Mouse (Mus musculus) hindbrain, embryonic 15.5 days (tissue): ENCODE data around the gene Nmbr. TPM values are rescaled to one million over a fixed set of nuclear protein-coding genes. Genes with fewer than 3 reads are reported as not detected.

Experiments
- ATAC-seq: fragments of 200-750 bp; cut with Nextera tagmentation; 2 replicates; pipeline ENCODE4 v1.8.0; 2017; ENCODE audit warnings: low read depth, moderate number of reproducible peaks, moderate TSS enrichment; ENCODE audit not compliant: low FRiP score
- H3K27ac ChIP-seq: fragments of 300-500 bp; sonication (generic); replicated peaks from 2 replicates; pipeline ENCODE4 v1.5.1; 2015; ENCODE audit warnings: mild to moderate bottlenecking, inconsistent platforms
- H3K27me3 ChIP-seq: fragments of 300-500 bp; sonication (generic); 2 replicates; pipeline ENCODE4 v1.6.1; 2015; ENCODE audit warnings: control low read depth, inconsistent platforms
- H3K36me3 ChIP-seq: fragments of 300-500 bp; sonication (generic); 2 replicates; pipeline ENCODE4 v1.6.1; 2015; ENCODE audit warnings: control low read depth, inconsistent platforms
- H3K4me1 ChIP-seq: fragments of 300-500 bp; sonication (generic); replicated peaks from 2 replicates; pipeline ENCODE4 v1.6.1; 2015; ENCODE audit warnings: control low read depth, inconsistent platforms
- H3K4me2 ChIP-seq: fragments of 300-500 bp; sonication (generic); 2 replicates; pipeline ENCODE4 v1.6.1; 2015; ENCODE audit warnings: moderate library complexity, mild to moderate bottlenecking, inconsistent platforms
- H3K4me3 ChIP-seq: fragments of 300-500 bp; sonication (generic); 2 replicates; pipeline ENCODE4 v1.5.1; 2015; ENCODE audit warnings: mild to moderate bottlenecking, inconsistent platforms
- H3K9ac ChIP-seq: fragments of 300-500 bp; sonication (generic); 2 replicates; pipeline ENCODE4 v1.6.1; 2015; ENCODE audit warnings: inconsistent platforms
- H3K9me3 ChIP-seq: fragments of 300-500 bp; sonication (generic); 2 replicates; pipeline ENCODE4 v1.6.1; 2016; ENCODE audit warnings: control low read depth, inconsistent platforms
- WGBS: fragments of 180-500 bp; shearing (Covaris S2); methylation state at CpG from one replicate; pipeline ENCODE4 v1.1.7; 2015; 5-methylcytosine and 5-hydroxymethylcytosine counted together
- polyA plus RNA-seq: library from polyadenylated mRNA; unstranded; fragments of >200 nt; fragmentation: Nextera tagmentation; extraction: Ambion mirVana; gene quantifications from 2 replicates; pipeline ENCODE4 v1.2.1, GENCODE M21; 2015

The Nmbr gene
- polyA plus RNA-seq, 1 experiment from 2014 or later = 2.9 TPM

GRCm38 (mm10) chr10:14759665-14760558 lies 54.5 kb downstream of the Nmbr start:
- Histone ChIP-seq H3K4me1 (peaks cover 5% of the 10 kb centered on the region), H3K36me3 (no peaks in the 10 kb centered on the region), H3K4me3 (peak overlapping the region; percentile 44), H3K27ac (no peak overlapping the region), H3K4me2 (peak overlapping the region; percentile 96), H3K9me3 (no peaks in the 10 kb centered on the region), H3K9ac (peak overlapping the region; percentile 33), H3K27me3 (no peaks in the 10 kb centered on the region)
- 3% methylated on average over 35 of the region's 35 CpGs for WGBS
- ATAC-seq = peak; percentile 82

- Histone ChIP-seq H3K27me3 (no peaks in the 10 kb centered on the region), H3K4me3 (peak overlapping the region; percentile 44), H3K36me3 (no peaks in the 10 kb centered on the region), H3K27ac (no peak overlapping the region), H3K9me3 (no peaks in the 10 kb centered on the region), H3K4me2 (peak overlapping the region; percentile 96), H3K4me1 (peaks cover 5% of the 10 kb centered on the region), H3K9ac (peak overlapping the region; percentile 33)
- peak; percentile 23; the same call in 1 of the 2 replicates for ATAC-seq
- WGBS = 22% methylated on average over 8 of the region's 8 CpGs
Observed at GRCm38 (mm10) chr10:14760618-14761017, 55.2 kb downstream of the Nmbr start.

- Histone ChIP-seq H3K9me3 (no peaks in the 10 kb centered on the region), H3K9ac (no peak overlapping the region), H3K27ac (no peak overlapping the region), H3K4me2 (no peak overlapping the region), H3K36me3 (no peaks in the 10 kb centered on the region), H3K4me3 (no peak overlapping the region), H3K27me3 (no peaks in the 10 kb centered on the region), H3K4me1 (no peaks in the 10 kb centered on the region)
- 89% methylated on average over 10 of the region's 10 CpGs for WGBS
- ATAC-seq = no peak
Observed at GRCm38 (mm10) chr10:14770227-14770910, 65.0 kb downstream of the Nmbr start.

GRCm38 (mm10) chr10:14774499-14774898 lies 69.1 kb downstream of the Nmbr start:
- no peak overlapping the region for H3K27ac ChIP-seq
- no peaks in the 10 kb centered on the region for H3K36me3 ChIP-seq
- H3K4me2 ChIP-seq = no peak overlapping the region
- H3K9me3 ChIP-seq = no peaks in the 10 kb centered on the region
- no peaks in the 10 kb centered on the region for H3K4me1 ChIP-seq
- WGBS = 66% methylated on average over 2 of the region's 2 CpGs
- H3K27me3 ChIP-seq = no peaks in the 10 kb centered on the region
- H3K9ac ChIP-seq = no peak overlapping the region
- H3K4me3 ChIP-seq = no peak overlapping the region
- no peak for ATAC-seq

- 52% methylated on average over 2 of the region's 2 CpGs for WGBS
- H3K36me3 ChIP-seq = no peaks in the 10 kb centered on the region
- no peaks in the 10 kb centered on the region for H3K27me3 ChIP-seq
- ATAC-seq = peak; percentile 48; the same call in 1 of the 2 replicates
- H3K4me2 ChIP-seq = no peak overlapping the region
- H3K4me3 ChIP-seq = no peak overlapping the region
- H3K9me3 ChIP-seq = no peaks in the 10 kb centered on the region
- 0 out of 2 replicates have a peak, but pooled peaks cover 4% of the 10 kb centered on the region for H3K4me1 ChIP-seq
- H3K9ac ChIP-seq = no peak overlapping the region
- no peak overlapping the region for H3K27ac ChIP-seq
Observed at GRCm38 (mm10) chr10:14789969-14790368, 84.6 kb downstream of the Nmbr start.

- no peaks in the 10 kb centered on the region for H3K4me1 ChIP-seq
- WGBS = 49% methylated on average over 4 of the region's 4 CpGs
Observed at GRCm38 (mm10) chr10:14816970-14817369, 111.6 kb downstream of the Nmbr start.

More at GRCm38 (mm10) chr10:14816970-14817369, 111.6 kb downstream of the Nmbr start:
- H3K36me3 ChIP-seq = no peaks in the 10 kb centered on the region
- no peaks in the 10 kb centered on the region for H3K9me3 ChIP-seq
- ATAC-seq = no peak
- no peak overlapping the region for H3K9ac ChIP-seq
- no peak overlapping the region for H3K4me3 ChIP-seq
- no peak overlapping the region for H3K4me2 ChIP-seq
- H3K27ac ChIP-seq = no peak overlapping the region
- H3K27me3 ChIP-seq = no peaks in the 10 kb centered on the region

Other genes with a start within 250 kb of the Nmbr start
- 1.9 and 2.1 TPM in 2 replicates for gene Adgrg6, start 159.9 kb upstream of the Nmbr start, polyA plus RNA-seq
- gene Vta1, start within 50 bp of the Nmbr start, polyA plus RNA-seq = 182 and 190 TPM in 2 replicates
- gene Gje1, start 12.6 kb downstream of the Nmbr start, polyA plus RNA-seq = not detected in 2 replicates